Mouse (Mus musculus) telencephalon, adult 2 months (tissue): ENCODE results near the gene Rac2.

Source experiments
- DNase-seq: peaks from one replicate; pipeline ENCODE4 v3.0.0-alpha.2; 2011; ENCODE audit warnings: low read depth, low spot score

Gene Rac2

GRCm38 (mm10) chr15:78588049-78588448, 15.5 kb upstream of the Rac2 start:
- no peak for DNase-seq

- no peak for DNase-seq
Observed at GRCm38 (mm10) chr15:78587050-78587994, 14.7 kb upstream of the Rac2 start.

GRCm38 (mm10) chr15:78585404-78585803, 12.8 kb upstream of the Rac2 start:
- DNase-seq: no peak

DNA sequence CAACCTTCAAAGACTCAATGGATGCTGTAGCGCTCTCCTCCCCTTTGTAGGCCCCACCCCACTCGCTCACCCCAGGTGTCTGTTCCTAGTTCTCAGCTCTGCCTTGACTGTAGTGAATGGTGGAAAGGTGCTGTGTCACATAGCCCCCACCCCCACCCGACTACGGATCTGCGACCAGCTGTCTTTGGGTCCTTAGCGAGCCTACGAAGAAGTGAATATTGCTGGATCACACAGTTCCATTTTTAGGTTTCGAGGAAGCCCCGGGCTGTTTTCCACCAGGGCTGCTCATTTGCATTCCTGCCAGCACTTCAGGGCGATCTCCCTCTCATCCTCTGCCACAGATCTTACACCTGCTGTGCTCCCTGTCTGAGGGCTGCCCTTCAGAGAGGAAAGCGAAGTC, 10.8 kb upstream of the Rac2 start:
- DNase-seq: no peak

- no peak for DNase-seq
Observed at GRCm38 (mm10) chr15:78576284-78576810, 3.8 kb upstream of the Rac2 start.

DNA sequence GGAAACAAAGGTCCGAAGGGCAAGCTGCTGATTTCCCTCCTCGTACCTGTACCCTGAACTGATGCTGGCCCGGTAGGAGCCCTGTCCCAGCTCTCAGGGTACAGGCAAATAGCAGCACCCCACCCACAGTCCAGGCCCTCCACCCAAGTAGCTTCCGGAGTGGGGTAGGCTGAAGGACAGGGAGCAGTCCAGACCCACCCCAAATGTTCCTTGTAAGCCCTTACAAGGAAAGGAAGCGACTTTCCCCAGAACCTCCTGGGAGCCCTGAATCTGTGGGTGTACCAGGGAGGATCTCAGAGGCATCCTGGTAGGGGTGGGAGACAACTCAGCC, 348 bp downstream of the Rac2 start:
- DNase-seq: no peak

DNA sequence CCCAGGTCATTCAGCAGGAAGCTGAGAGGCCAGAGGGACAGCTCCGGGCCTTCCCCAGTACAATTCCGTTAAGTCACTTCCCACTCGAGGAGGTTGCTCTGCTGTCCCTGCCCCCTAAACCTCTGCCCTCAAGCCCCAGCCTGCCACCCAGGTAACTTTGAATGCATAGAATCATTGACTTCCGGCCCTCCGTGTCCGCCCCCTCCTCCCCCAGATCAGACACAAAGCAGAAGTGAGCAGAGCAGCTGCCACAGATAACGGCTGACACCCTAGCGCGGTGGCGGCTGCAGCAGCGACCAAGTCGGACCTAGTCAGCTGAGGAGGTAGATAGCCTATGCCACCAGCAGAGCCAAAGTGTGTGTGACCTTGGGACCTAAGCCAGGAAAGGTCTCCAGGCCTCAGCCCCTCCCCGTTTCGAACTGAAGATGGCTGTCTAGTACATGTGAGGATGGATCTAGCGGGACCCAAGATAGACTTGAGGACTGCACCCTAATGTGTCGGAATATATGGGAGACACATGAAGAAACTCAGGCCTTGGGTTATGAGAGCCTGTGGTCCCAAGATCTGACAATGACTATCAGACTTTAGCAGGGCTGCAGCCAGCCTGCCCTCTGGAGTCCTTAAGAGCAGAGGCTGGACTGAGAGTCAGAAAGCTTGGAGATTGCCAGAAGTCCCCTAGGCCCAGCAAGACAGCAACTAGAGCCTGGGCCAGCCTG, 871 bp downstream of the Rac2 start:
- no peak for DNase-seq

GRCm38 (mm10) chr15:78570170-78570569, 2.4 kb downstream of the Rac2 start:
- DNase-seq: no peak

DNA sequence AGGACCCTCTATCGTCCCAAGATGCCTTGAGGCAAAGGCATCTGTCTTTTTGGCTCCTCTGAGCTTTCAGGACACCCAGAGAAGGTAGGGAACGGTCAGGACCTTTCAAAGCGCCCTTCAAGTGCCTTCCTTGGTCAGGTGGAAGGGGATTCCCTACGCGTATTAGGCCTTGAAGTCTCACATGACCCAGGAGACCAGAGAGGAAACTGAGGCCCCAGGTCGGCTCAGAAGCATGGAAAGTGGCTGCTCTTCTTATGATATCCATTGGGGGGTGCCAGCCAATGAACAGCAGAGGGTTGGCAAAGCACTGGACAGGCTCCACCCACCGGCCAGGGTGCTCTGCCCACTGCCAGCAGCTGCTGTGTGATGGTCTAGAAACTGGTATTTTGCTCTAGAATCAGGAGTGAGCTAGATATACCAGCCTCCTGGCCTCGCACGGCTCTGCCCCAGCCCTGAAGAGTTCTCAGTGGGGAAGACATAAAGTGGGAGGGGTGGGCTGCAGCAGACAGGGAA, 4.9 kb downstream of the Rac2 start:
- no peak for DNase-seq

- DNase-seq: no peak
Observed at GRCm38 (mm10) chr15:78564764-78565435, 7.7 kb downstream of the Rac2 start.

DNA sequence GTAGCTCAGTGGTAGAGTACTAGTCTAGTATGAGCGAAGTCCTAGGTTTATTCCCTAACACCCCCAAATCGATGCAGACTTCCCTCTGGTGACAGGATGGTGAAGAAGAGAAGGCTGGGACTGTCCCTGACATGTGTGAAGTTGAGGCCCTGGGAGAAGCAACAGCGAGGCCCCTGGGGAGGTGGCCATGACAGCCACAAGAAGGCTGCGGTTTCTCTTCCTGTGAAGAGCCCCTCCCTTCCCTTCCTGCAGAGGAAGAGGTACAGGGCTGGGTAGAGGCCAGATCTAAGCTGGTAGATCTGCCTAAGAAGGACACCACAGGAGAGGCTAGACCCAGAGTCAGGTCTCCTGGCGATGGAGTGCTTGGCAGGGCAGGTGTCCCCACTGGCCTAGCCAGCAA, 8.6 kb downstream of the Rac2 start:
- DNase-seq: no peak

DNA sequence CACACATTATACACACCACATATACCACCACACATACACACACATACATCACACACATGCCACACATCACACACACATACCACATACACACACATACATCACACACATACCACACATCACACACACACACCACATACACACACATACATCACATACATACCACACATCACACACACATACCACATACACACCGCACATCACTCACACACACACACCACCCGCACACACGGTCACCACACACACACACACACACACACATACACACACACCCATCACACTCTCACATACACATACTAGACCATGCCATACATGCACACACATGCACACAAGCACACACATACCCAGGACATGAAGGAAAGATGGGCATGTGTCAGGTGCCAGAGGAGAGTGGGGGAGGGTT, 9.2 kb downstream of the Rac2 start:
- no peak for DNase-seq

- DNase-seq: no peak
Observed at GRCm38 (mm10) chr15:78559141-78559979, 13.2 kb downstream of the Rac2 start.

GRCm38 (mm10) chr15:78557693-78558535, 14.7 kb downstream of the Rac2 start:
- DNase-seq: no peak

GRCm38 (mm10) chr15:78554545-78555313, 17.9 kb downstream of the Rac2 start:
- peak; percentile 54 for DNase-seq

DNA sequence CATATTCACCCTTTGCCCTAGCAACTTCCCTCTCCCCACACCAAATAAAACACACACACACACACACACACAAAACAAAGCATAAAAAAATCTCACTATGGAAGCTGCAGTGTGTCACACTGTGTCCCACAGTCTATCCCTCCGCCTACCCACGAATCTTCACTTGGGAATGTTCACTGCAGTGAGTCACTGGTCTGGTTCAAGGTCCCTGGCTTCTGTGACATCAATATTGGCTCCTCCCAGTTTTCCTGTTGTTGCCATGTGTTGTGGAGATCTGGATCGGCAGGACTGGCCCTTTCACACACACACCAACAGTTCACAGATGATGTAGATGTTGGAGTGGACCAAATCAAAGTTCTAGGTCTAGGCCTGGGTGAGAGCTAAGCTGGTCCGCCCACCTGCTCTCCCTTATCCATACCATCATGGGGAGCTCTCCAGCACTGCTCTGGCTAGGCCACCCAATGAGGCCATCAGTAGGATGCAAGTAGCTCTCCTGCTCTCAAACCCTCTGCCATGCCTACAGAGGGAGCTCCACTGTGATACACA, 23.3 kb downstream of the Rac2 start:
- DNase-seq: no peak

DNA sequence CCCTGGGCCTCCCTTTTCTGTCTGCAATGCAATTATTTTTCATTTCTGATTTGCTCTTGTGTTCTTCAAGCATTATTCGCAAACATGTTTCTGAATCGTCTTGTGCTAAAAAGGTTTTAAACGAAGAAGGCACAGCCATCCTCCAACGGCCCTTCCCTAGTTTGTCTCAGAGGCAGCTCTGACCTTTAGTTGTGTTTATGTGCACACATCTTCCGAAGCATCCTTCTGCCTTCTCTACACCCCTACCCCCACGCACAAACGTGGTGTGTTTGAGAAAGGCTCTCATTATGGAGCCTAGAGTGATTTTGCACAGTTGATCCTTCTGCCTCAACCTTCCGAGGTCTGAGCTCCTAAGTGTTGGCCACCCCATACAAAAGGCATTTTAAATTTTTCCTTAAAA, 23.9 kb downstream of the Rac2 start:
- no peak for DNase-seq

GRCm38 (mm10) chr15:78548336-78548665, 24.3 kb downstream of the Rac2 start:
- DNase-seq: no peak
